Mouse (Mus musculus) thymus, adult 2 months (tissue): ENCODE results near the gene Mrto4. TPM values are rescaled to one million over a fixed set of nuclear protein-coding genes. Genes with fewer than 3 reads are reported as not detected.

ENCODE experiments used
- DNase-seq: peaks from one replicate; pipeline ENCODE4 v3.0.0; 2021
- H3K27ac ChIP-seq: fragments of 200-500 bp; 2 replicates; pipeline ENCODE4 v1.5.1; 2012; ENCODE audit warnings: low read length, control low read depth; ENCODE audit not compliant: control insufficient read depth, insufficient read depth
- H3K27me3 ChIP-seq: fragments of 200-500 bp; 2 replicates; pipeline ENCODE4 v1.6.1; 2012; ENCODE audit warnings: mild to moderate bottlenecking, low read length, moderate library complexity, mixed read lengths; ENCODE audit not compliant: control insufficient read depth, insufficient read depth
- H3K36me3 ChIP-seq: fragments of 200-500 bp; 2 replicates; pipeline ENCODE4 v1.6.1; 2012; ENCODE audit warnings: mild to moderate bottlenecking, low read length, moderate library complexity; ENCODE audit not compliant: control insufficient read depth, insufficient read depth
- H3K4me1 ChIP-seq: fragments of 200-500 bp; replicated peaks from 2 replicates; pipeline ENCODE4 v1.6.1; 2012; ENCODE audit warnings: low read length; ENCODE audit not compliant: control insufficient read depth, insufficient read depth
- H3K4me3 ChIP-seq: fragments of 200-500 bp; 2 replicates; pipeline ENCODE4 v1.5.1; 2012; ENCODE audit warnings: mild to moderate bottlenecking, low read length, control low read depth, moderate library complexity; ENCODE audit not compliant: control insufficient read depth, insufficient read depth
- CTCF ChIP-seq: fragments of 200-500 bp; IDR thresholded peaks from 2 replicates; pipeline ENCODE4 v1.5.1; 2012; ENCODE audit warnings: mild to moderate bottlenecking, control low read depth, low read length, moderate library complexity, borderline replicate concordance; ENCODE audit not compliant: control insufficient read depth, poor library complexity, insufficient read depth; ENCODE audit errors: extremely low read depth
- POLR2A ChIP-seq: fragments of 200-500 bp; IDR thresholded peaks from 2 replicates; pipeline ENCODE4 v1.6.1; 2012; ENCODE audit warnings: mild to moderate bottlenecking, low read length, control low read depth, moderate library complexity; ENCODE audit not compliant: control insufficient read depth, poor library complexity, insufficient read depth; ENCODE audit errors: extremely low read depth
- WGBS: fragments of 180-500 bp; shearing (Covaris S2); methylation state at CpG from one replicate; pipeline ENCODE4 v1.1.7; 2018; 5-methylcytosine and 5-hydroxymethylcytosine counted together
- polyA plus RNA-seq: library from polyadenylated mRNA; depleted of rRNA; stranded (reverse); fragments of >200 nt; gene quantifications from 2 replicates; pipeline ENCODE4 v1.2.3, GENCODE M21; 2012

Gene Mrto4
- polyA plus RNA-seq, 1 experiment: 33.7 TPM

DNA sequence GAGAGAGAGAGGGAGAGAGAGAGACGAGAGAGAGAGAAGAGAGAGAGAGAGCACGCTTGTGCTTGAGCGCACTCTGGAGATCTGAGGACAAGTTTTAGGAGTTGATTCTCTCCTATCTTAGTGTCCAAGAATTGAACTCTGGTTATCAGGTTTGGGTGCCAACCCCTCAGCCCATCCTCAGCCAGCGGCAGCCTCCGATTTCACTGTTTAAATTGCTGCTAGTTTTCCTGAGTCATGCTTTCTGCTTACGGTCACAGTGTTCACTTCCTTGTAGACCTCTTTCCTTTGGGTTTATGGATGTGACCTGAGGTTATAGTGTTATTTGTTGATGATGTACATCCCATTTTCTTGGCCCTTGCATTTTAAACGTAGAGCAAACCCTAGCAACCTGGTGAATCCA, 29.9 kb upstream of the Mrto4 start:
- H3K36me3 ChIP-seq: no peaks in the 10 kb centered on the region
- H3K4me1 ChIP-seq: peaks cover 11% of the 10 kb centered on the region
- TF ChIP-seq CTCF: no peak
- TF ChIP-seq POLR2A: no peak
- H3K4me3 ChIP-seq: no peak overlapping the region
- no peak overlapping the region for H3K27ac ChIP-seq
- no peaks in the 10 kb centered on the region for H3K27me3 ChIP-seq
- DNase-seq: no peak
- 28% methylated on average over 7 of the region's 7 CpGs for WGBS

DNA sequence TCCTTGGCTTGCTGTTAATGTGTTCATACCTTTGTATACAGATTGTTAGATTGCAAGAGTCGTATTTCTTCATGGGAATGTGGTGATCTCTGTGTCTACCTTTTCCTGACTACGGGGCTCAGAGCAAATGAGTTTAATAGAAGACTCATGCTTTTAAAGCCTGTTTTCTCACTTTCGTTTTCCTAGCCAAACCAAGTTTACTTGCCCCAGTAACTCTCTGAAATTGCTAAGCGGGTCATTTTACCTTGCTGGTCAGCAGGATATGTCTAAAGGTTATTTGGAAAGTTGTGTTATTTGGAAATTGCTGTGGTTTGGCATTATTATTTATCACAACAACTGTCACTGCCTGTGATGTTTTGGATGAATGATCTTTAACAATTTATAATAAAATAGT, 29.1 kb upstream of the Mrto4 start:
- no peaks in the 10 kb centered on the region for H3K36me3 ChIP-seq
- no peak for DNase-seq
- no peaks in the 10 kb centered on the region for H3K27me3 ChIP-seq
- WGBS: 6% methylated on average over 4 of the region's 4 CpGs
- no peak overlapping the region for H3K27ac ChIP-seq
- H3K4me1 ChIP-seq: peaks cover 11% of the 10 kb centered on the region
- no peak overlapping the region for H3K4me3 ChIP-seq
- no peak for TF ChIP-seq POLR2A
- no peak for TF ChIP-seq CTCF

DNA sequence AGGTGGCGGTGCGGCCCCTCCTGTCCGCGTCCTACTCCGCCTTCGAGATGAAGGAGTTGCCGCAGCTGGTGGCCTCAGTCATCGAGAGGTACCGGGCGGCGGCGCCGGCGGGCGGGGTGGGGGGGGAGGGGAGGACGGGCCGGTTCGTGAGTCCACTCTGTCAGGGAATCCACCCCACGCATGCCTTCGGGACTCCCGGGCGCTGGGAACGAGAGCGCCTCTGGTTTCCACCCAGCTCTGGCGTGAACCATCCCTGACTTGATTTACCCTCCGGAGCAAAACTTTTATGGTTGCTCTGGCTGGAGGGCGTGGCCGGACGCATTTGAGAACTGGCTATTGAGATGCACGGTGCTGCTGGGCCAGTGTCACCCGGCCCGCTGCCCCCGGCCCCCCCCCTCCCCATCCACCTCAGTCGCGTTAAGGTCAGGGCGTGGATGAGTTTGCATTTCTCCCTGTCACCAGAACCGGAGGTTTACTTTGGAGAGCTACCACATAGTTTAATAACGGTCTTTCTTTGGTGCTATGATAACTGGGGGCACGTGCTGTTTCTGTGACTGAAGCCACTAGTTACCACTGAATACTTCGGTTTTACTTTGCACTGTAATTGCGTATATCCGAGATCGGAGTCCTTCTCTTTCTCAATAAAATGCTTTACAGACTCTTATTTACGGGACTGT, 28.5 kb upstream of the Mrto4 start:
- H3K27ac ChIP-seq: no peak overlapping the region
- peaks cover 11% of the 10 kb centered on the region for H3K4me1 ChIP-seq
- H3K4me3 ChIP-seq: peak overlapping the region; percentile 67
- TF ChIP-seq CTCF: no peak
- no peak for TF ChIP-seq POLR2A
- WGBS: under 1% methylated on average over 44 of the region's 44 CpGs
- H3K27me3 ChIP-seq: no peaks in the 10 kb centered on the region
- no peaks in the 10 kb centered on the region for H3K36me3 ChIP-seq
- no peak for DNase-seq

DNA sequence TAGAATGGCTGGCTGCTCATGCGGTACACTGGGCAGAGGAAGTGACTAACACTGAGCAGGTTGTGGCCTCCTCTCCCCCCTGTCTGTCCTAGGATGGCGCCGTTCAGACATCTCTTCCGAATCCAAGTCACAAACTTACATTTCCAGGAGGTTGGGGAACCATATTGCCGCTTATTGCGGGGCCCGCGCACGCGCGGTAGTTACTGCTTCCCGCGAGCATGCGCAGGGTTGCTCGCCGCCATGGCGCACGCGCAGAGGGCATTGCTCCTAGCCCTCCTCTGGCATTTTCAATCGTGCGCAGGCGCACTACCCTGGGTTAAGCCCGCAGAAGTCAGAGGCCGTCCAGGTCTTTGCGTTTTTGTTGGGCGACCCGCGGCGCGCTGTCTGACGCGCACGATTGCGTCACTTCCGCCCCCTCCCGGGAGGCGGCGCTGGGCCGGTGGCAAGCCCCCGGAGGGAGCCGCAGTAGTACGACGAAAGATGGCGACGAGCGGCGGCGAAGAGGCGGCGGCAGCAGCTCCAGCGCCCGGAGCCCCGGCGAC, 27.9 kb upstream of the Mrto4 start:
- H3K4me3 ChIP-seq: peak overlapping the region; percentile 73
- TF ChIP-seq CTCF (peak; percentile 42; the same call in 1 of the 2 replicates), POLR2A (peak; percentile 83)
- peak overlapping the region; percentile 32; the same call in 1 of the 2 replicates for H3K27ac ChIP-seq
- peaks cover 3% of the 10 kb centered on the region; the same call in 1 of the 2 replicates for H3K36me3 ChIP-seq
- H3K4me1 ChIP-seq: peaks cover 11% of the 10 kb centered on the region
- DNase-seq: peak; percentile 100
- WGBS: under 1% methylated on average over 54 of the region's 54 CpGs
- H3K27me3 ChIP-seq: no peaks in the 10 kb centered on the region

DNA sequence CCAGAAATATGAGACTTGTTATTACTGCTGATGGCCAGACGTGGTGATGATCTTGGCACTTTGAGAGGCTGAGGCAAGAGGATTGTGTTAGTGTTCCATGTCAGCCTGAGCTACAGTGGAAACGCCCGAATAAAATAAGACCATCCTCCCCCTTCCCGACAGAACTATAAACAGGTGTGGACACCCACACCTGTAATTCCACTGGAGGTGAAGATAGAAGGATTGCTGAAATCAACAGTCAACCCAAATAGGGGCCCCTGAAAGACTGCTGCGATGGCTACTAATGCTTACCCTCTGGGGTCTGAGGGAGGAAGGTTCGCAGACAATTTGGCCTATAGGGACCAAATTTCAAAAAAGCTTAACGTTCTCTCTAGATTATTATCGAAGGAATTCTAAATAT, 27.3 kb upstream of the Mrto4 start:
- 15% methylated on average over 8 of the region's 8 CpGs for WGBS
- TF ChIP-seq CTCF: no peak
- TF ChIP-seq POLR2A: no peak
- Histone ChIP-seq H3K36me3 (peaks cover 3% of the 10 kb centered on the region; the same call in 1 of the 2 replicates), H3K4me3 (peak overlapping the region; percentile 73), H3K27me3 (no peaks in the 10 kb centered on the region), H3K4me1 (peaks cover 11% of the 10 kb centered on the region), H3K27ac (no peak overlapping the region)
- peak; percentile 2 for DNase-seq

DNA sequence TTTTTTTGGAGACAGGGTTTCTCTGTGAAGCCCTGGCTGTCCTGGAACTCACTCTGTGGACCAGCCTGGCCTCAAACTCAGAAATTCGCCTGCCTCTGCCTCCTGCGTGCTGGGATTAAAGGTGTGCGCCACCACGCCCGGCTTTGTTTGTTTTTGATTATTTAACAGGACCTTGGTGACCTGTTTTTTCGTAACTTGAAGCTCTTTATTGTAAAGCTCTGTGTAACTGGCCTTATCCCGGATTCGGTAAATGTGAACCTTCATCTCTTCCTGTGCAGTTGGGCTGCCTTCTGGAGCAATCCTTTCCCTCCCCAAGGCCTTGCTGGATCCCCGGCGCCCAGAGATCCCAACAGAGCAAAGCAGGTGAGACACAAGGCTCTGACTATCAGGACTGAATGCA, 21.2 kb upstream of the Mrto4 start:
- Histone ChIP-seq H3K4me3 (no peak overlapping the region), H3K4me1 (no peaks in the 10 kb centered on the region), H3K36me3 (peaks cover 32% of the 10 kb centered on the region), H3K27ac (no peak overlapping the region), H3K27me3 (no peaks in the 10 kb centered on the region)
- 96% methylated on average over 10 of the region's 10 CpGs for WGBS
- no peak for DNase-seq
- TF ChIP-seq CTCF (no peak), POLR2A (no peak)

DNA sequence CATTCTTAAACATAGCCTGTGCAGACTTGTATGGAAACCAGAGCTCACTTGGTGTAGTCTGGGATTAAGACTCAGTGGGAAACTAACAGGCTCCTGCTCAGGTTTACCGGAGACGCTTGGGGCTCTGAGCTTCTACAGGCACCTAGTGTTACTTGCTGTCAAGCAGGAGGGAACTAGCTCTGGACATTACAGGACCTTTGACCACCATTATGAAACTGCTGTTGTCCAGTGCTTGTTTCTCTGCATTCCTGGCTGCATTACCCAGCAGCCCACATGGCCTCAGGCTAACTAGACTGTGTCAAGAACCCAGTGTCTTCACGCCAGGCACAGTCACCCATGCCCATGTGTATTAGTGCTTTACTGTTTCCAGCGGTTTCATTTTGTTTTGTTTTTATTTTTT, 20.8 kb upstream of the Mrto4 start:
- no peak for DNase-seq
- 97% methylated on average over 4 of the region's 4 CpGs for WGBS
- TF ChIP-seq CTCF (no peak), POLR2A (no peak)
- Histone ChIP-seq H3K27me3 (no peaks in the 10 kb centered on the region), H3K4me1 (no peaks in the 10 kb centered on the region), H3K36me3 (peaks cover 36% of the 10 kb centered on the region), H3K4me3 (no peak overlapping the region), H3K27ac (no peak overlapping the region)
